Mouse (Mus musculus): Measurements from ENCODE around the gene Edem3.
"Not testable (repeated sequence)": the region's sequence is repeated elsewhere in the genome, so short reads cannot be mapped to it uniquely, and the experiment has no call there.

The Edem3 gene

DNA sequence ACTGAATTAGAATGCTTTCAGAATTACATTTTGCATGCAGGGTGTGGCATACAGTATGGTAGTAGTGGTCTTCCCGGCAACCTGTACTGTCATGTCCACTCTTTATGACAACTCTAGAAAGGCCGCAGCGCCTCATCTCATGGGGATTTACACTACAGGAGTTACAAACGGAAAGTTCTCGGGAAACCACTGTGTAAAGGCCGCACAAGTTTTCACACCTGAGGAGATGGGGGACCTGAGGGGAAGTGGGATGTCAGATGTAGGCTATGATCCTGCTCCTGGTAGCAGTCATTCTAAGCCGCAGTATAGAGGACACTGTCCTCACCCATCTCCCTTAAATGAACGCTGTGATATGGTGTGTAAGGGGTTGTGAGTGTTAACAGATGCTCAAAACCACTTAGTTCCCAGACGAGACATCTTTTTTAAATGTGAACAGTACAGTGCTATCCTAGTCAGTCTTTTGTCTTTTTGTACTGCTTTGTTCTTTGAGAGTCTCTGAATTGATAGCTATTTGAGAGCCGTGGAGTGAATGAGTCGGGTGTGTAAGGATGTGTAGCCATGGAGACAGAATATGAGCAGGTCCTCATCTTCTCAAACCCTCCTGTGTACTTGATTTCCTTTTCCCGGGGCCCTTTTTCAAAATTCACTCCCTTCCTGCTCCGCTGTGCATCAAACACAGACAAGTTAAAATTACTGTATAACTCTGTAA lies 57.0 kb downstream of the Edem3 start:
- DNase-seq = no peak

DNA sequence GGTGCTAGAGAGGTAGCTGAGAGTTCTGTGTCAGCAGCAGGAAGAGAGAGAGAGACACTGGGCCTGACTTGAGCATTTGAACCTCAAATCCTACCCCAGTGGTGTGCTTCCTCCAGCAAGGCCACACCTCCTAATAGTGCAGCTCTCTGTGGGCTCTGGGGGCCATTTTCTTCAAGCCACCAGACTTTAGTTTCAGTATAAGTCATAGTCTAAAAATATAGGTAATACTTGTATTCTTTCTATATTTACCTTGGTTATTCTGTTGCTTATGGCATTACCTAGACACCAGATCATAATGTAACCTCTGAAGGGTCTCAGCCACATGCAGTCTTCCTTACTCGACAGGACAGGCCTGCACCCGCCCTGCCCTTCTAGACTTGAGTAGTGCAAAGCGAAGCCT lies 60.9 kb downstream of the Edem3 start:
- no peak for DNase-seq

DNA sequence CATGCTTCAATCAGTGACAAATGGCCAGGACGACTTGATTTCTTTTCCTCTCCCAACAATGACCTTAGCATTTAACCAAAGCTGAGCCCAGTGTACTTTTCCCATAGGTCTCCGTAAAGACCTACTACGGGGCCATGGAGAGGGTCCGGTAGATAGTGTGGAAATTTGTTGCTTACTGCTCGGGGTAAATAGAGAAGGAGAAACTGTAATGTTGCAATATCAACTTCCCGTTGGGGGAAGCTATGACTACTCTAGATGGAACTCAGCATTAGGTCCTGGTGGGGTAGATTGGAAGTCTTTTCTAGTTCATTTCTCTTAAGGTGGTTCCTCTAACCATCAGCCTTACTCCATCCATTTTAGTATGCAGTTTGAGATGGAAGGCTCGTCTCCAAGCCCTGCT lies 64.0 kb downstream of the Edem3 start:
- no peak for DNase-seq

DNA sequence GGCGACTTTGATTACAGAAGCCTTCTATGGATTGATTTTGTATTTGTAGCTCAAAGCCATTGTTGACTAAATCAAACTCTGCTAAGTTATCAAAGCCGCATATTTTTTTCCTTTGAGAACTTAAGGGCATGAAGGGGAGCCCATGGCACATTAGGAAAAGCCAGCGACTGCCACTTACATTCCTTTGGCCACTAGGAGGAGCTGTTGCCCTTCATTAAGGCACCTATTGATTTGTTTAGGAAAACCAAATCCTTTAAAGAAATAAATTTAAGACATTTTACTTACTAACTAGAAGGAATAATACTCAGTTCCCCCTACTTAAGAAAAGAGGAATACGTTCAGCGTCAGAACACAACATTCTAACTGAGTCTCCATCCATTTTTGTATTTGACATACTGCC lies 65.3 kb downstream of the Edem3 start:
- peak; percentile 52 to 83 for DNase-seq

- no peak for DNase-seq
Measured at GRCm38 (mm10) chr1:151825065-151825464, 69.9 kb downstream of the Edem3 start.

DNA sequence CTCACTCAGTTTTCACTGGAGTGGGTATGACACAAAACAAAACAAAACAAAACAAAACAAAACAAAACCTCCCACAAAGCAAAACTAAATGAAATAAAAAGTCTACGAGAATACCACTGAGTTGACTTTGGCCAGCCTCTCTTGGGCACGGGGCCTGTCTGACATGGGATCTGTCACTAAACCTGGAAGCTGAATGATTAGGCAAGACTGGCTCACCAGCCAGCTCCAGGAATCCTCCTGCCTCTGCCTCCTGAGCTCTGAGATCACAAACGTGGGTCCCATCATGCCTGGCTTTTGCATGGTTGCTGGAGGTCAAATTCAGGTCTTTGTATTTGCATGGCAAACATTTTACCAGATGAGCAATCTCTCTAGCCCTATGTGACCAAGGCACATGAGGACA lies 76.6 kb downstream of the Edem3 start:
- DNase-seq = no peak

GRCm38 (mm10) chr1:151835261-151835660 lies 80.1 kb downstream of the Edem3 start:
- DNase-seq = no peak

GRCm38 (mm10) chr1:151840345-151840744 lies 85.2 kb downstream of the Edem3 start:
- not testable (repeated sequence) for DNase-seq

GRCm38 (mm10) chr1:151845252-151845832 lies 90.2 kb downstream of the Edem3 start:
- DNase-seq = no peak

DNA sequence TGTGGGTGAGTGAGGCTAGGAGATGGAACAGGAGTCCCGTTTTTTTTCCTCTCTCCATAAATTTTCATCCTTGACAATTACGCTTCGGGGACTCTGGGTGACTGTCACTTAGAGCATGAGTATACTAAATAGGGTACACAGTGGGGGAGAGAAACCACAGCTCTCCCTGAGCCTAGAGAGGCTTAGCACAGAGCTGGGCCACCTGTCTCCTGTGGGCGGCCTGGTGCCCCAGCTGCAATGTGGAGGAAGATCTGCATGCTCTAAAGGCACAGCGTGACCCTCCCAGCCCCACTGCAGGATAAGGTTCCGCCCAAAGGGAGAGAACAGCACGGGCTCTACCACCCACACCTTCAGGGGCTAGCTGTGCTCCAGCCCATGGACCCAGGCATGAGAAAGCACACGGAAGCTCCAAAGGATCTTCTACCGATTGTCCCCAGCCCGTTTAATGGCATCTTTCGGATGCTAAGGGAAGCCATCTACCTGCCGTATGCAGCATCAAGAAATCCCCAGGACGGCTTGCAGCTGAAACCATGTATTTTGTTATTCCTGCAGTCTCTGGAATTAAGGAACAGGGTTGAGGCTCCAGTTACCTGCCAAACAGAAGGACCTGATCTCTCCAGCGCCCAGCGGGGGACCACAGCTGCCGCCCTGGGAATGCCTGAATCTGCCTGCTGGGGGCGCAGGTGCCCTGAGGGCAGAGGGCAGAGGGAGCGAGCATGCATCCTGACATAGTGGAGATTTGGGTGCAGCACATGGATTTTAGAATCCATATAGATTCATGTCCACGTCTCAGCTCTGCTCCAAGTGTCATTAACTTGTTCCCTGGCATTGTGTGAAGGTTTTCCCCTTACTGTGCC lies 91.0 kb downstream of the Edem3 start:
- DNase-seq = no peak

GRCm38 (mm10) chr1:151848286-151848685 lies 93.1 kb downstream of the Edem3 start:
- DNase-seq = no peak

- DNase-seq = no peak
Measured at GRCm38 (mm10) chr1:151849993-151850608, 94.9 kb downstream of the Edem3 start.

DNA sequence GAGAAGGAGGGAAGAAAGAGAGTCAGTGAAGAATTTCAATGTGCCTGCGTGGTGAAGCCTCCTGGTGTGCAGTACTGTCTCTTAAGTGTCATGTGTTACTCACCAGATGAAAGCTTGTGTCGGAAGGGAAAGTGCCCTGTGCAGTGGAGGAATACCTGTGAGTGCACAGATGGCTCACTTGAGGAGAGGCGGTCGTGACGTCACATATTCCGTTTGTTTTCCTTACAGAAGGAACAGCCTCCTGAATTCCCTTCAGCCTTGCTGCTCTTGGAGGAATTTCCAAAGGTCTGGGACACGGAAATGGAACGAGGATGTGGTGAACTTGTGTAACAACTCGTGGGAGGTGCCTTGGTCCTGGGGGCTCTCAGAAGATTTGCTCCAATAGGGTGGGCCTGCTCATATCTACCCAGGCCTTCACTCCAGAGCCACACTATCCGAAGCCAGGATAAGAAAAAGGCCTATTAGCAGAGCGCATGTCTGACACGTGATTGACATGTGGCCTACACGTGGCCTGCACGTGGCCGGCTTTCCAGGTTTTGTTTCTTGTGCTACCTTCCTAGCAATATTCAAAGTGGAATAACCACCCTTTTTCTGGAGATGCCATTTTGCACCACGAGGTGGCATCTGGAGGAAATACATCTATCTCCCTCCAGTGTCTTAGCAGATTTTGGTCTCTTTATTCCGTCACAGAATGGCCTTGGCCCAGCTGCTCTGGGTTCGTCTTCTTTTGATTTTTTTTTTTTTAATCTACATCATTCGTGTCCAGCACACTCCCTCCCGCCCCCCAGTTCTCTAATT lies 96.1 kb downstream of the Edem3 start:
- DNase-seq = no peak

DNA sequence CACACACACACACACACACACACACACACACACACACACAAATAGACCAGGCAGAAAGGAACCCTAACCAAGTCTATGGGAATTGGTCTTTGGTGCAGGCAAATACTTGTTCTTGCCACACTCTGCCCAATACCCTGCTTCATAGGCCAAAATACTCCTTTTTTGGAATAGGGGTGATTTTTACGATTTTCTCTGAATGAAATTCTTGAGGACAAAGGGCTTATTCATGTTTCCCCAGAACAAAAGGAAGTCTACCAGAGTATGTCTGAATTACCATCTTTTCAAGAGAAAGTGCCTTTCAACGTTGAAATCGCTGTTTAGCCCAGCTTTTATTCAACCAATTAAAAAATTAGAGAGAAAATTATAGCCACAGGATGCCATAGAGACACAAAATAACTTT lies 96.8 kb downstream of the Edem3 start:
- no peak for DNase-seq

DNA sequence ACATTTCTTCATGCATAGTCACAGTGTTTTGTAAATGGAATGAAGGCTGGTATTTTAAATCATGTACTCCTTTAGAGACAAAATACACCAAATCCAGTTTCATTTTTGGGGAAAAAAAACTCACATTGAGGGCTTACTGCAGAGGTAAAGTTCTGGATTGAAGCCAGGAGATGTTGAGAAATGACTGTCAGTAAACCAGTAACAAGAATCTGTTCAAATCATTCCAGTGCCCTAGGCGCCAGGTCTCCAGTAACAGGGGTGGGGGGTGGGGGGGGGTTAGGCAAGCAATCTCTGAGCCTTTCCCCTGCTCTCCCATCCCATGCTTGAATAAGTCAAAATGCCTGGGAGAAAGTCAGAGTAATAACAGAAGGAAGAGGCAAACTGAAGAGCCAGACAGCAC lies 100.4 kb downstream of the Edem3 start:
- no peak for DNase-seq

- DNase-seq = no peak
Measured at GRCm38 (mm10) chr1:151858474-151858873, 103.3 kb downstream of the Edem3 start.

GRCm38 (mm10) chr1:151861334-151861995 lies 106.3 kb downstream of the Edem3 start:
- no peak for DNase-seq

GRCm38 (mm10) chr1:151862109-151862508 lies 106.9 kb downstream of the Edem3 start:
- DNase-seq = no peak

GRCm38 (mm10) chr1:151863135-151863796 lies 108.1 kb downstream of the Edem3 start:
- no peak for DNase-seq

DNA sequence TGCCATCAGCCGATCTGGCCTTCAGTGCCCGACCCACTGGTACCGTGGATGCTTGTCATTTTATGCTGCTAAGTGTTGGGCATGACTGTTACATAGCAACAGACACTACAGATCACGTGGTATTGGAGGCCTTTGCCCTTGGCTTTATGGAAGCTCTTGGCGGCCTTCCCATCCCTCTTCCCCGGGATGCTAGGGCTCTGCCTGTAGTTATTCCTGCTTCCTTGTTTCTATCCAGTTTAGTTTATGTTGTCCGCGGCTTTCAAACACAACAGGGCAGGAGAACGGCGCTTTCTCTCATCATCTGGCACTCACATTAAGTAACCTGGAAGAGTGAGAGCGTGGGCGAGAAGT lies 108.6 kb downstream of the Edem3 start:
- DNase-seq = peak; percentile 46 to 51

- DNase-seq = no peak
Measured at GRCm38 (mm10) chr1:151864326-151864725, 109.2 kb downstream of the Edem3 start.

Measured in kidney, postnatal 25 days (tissue).